Mouse (Mus musculus) CH12.LX (cell line): Measurements from ENCODE around the gene Zc3h7b.
"Not testable (repeated sequence)": the region's sequence is repeated elsewhere in the genome, so short reads cannot be mapped to it uniquely, and the experiment has no call there.

ENCODE experiments used
- CHD1 ChIP-seq: IDR thresholded peaks from 2 replicates; pipeline ENCODE4 v1.6.1; 2012; ENCODE audit warnings: low read depth, low read length, improper control_type of control experiment, inconsistent platforms
- CTCF ChIP-seq, 2 experiments: IDR thresholded peaks in 1 of 2; conservative IDR thresholded peaks in 1 of 2; 2 replicates each; pipeline ENCODE4 v1.5.1; 2011 to 2012; ENCODE audit warnings: low read depth in 2 of 2, low read length in 2 of 2, improper control_type of control experiment in 1 of 2, inconsistent platforms in 1 of 2, mild to moderate bottlenecking in 1 of 2, moderate library complexity in 1 of 2
- E2F4 ChIP-seq: IDR thresholded peaks from 2 replicates; pipeline ENCODE4 v1.6.1; 2011; ENCODE audit warnings: low read depth, low read length, improper control_type of control experiment; ENCODE audit not compliant: insufficient replicate concordance
- ETS1 ChIP-seq: conservative IDR thresholded peaks from 2 replicates; pipeline ENCODE4 v1.6.1; 2012; ENCODE audit warnings: low read depth, mild to moderate bottlenecking, inconsistent platforms, low read length, improper control_type of control experiment, moderate library complexity
- GABPA ChIP-seq: IDR thresholded peaks from 2 replicates; pipeline ENCODE4 v1.6.1; 2012; ENCODE audit warnings: low read depth, low read length, improper control_type of control experiment, inconsistent platforms; ENCODE audit not compliant: insufficient replicate concordance
- HCFC1 ChIP-seq: IDR thresholded peaks from 2 replicates; pipeline ENCODE4 v1.6.1; 2012; ENCODE audit warnings: low read depth, mild to moderate bottlenecking, inconsistent platforms, low read length, improper control_type of control experiment
- JUND ChIP-seq: conservative IDR thresholded peaks from 2 replicates; pipeline ENCODE4 v1.6.1; 2011; ENCODE audit warnings: low read depth, low read length, improper control_type of control experiment
- MAFK ChIP-seq: IDR thresholded peaks from 2 replicates; pipeline ENCODE4 v1.6.1; 2011; ENCODE audit warnings: low read length, improper control_type of control experiment; ENCODE audit not compliant: insufficient replicate concordance
- MAZ ChIP-seq: IDR thresholded peaks from 2 replicates; pipeline ENCODE4 v1.6.1; 2012; ENCODE audit warnings: low read depth, mild to moderate bottlenecking, inconsistent platforms, low read length, improper control_type of control experiment, moderate library complexity
- MEF2A ChIP-seq: IDR thresholded peaks from 2 replicates; pipeline ENCODE4 v1.6.1; 2014; ENCODE audit warnings: low read depth, mild to moderate bottlenecking, inconsistent platforms, low read length, improper control_type of control experiment, borderline replicate concordance
- POLR2A ChIP-seq: IDR thresholded peaks from 2 replicates; pipeline ENCODE4 v1.6.1; 2011; ENCODE audit warnings: low read depth, mild to moderate bottlenecking, improper control_type of control experiment, low read length
- USF1 ChIP-seq: IDR thresholded peaks from 2 replicates; pipeline ENCODE4 v1.6.1; 2014; ENCODE audit warnings: low read depth, mild to moderate bottlenecking, inconsistent platforms, low read length, improper control_type of control experiment
- ZMIZ1 ChIP-seq: IDR thresholded peaks from 2 replicates; pipeline ENCODE4 v1.6.1; 2012; ENCODE audit warnings: low read depth, mild to moderate bottlenecking, inconsistent platforms, low read length, improper control_type of control experiment
- ZNF384 ChIP-seq: IDR thresholded peaks from 2 replicates; pipeline ENCODE4 v1.6.1; 2012; ENCODE audit warnings: low read depth, low read length, improper control_type of control experiment, inconsistent platforms

GRCm38 (mm10) chr15:81701350-81701749, 43.5 kb upstream of the Zc3h7b start:
- not testable (repeated sequence) for TF ChIP-seq MEF2A, E2F4, ETS1, ZNF384, MAZ, JUND, GABPA, ZMIZ1, HCFC1, MAFK, USF1, CHD1, POLR2A
- TF ChIP-seq CTCF (conservative IDR thresholded peaks at IDR 0.05 in 1 of 2, IDR thresholded peaks at IDR 0.05 in 1 of 2; ENCODE audit: low read depth in 2 of 2, low read length in 2 of 2) = peak in 1 of 2 experiments; percentile 23; a peak in 1 of 4 replicates
